Mouse (Mus musculus) brain, embryonic 14.5 days (tissue): Measurements from ENCODE around the gene Limch1.

Source experiments
- CTCF ChIP-seq: fragments of 200-500 bp; IDR thresholded peaks from 2 replicates; pipeline ENCODE4 v1.5.1; 2012; ENCODE audit warnings: inconsistent platforms, mild to moderate bottlenecking, moderate library complexity, borderline replicate concordance; ENCODE audit not compliant: insufficient read depth, insufficient read length; ENCODE audit errors: extremely low read depth
- POLR2A ChIP-seq: fragments of 200-500 bp; IDR thresholded peaks from 2 replicates; pipeline ENCODE4 v1.6.1; 2012; ENCODE audit warnings: mild to moderate bottlenecking, inconsistent platforms, borderline replicate concordance; ENCODE audit not compliant: poor library complexity, insufficient read depth, insufficient read length, severe bottlenecking; ENCODE audit errors: extremely low read depth

GRCm38 (mm10) chr5:66917353-66918315 is 172.0 kb downstream of the Limch1 start:
- no peak for TF ChIP-seq CTCF
- no peak for TF ChIP-seq POLR2A
